ENCODE assay signal across 15 mouse cellular contexts in genomic region chr11:94976199-94976598, GRCm38 (mm10). TPM values are rescaled to one million over a fixed set of nuclear protein-coding genes. Genes with fewer than 3 reads are reported as not detected.
DNase-seq lines count a peak whose midpoint lies in the region; ATAC-seq and TF ChIP-seq lines count a peak whose summit lies in the region.
"Had no signal": no experiment of that assay in that cellular context is flagged by ENCODE, and none has a peak within 500 bp of the region (broad histone marks: within the 10 kb centered on the region; RNA-seq: fewer than 3 reads in every experiment).

Sgca (minus strand) TSS chr11:94976327.

- no peaks in the 10 kb centered on the region for H3K27me3 ChIP-seq in cerebellum, adult 2 months (ENCODE audit: control insufficient read depth, insufficient read depth, low read length)
- H3K27me3 ChIP-seq in heart, embryonic 15.5 days: no peaks in the 10 kb centered on the region
- peaks cover 4% of the 10 kb centered on the region; the same call in 1 of the 2 replicates for H3K27me3 ChIP-seq in forebrain, embryonic 12.5 days

- no peak within 1 kb of the TSS for H3K4me3 ChIP-seq in cerebellum, adult 2 months (replicated peaks; ENCODE audit: insufficient read depth, low read depth, low read length)
- no peak within 1 kb of the TSS for H3K4me3 ChIP-seq in heart, embryonic 15.5 days
- H3K4me3 ChIP-seq in forebrain, embryonic 12.5 days (replicated peaks): no peak within 1 kb of the TSS
- H3K4me3 ChIP-seq: midbrain, embryonic 10.5 days had no signal

- no peak within 1 kb of the TSS for H3K27ac ChIP-seq in cerebellum, adult 2 months (ENCODE audit: insufficient read depth, low read length)
- peak within 1 kb of the TSS; percentile 67 for H3K27ac ChIP-seq in heart, embryonic 15.5 days
- H3K27ac ChIP-seq in forebrain, embryonic 12.5 days: no peak within 1 kb of the TSS
- H3K27ac ChIP-seq: midbrain, embryonic 10.5 days had no signal

- no peaks in the 10 kb centered on the region for H3K9me3 ChIP-seq in heart, embryonic 15.5 days (replicated peaks)
- H3K9me3 ChIP-seq in forebrain, embryonic 12.5 days: no peaks in the 10 kb centered on the region
- H3K9me3 ChIP-seq: midbrain, embryonic 10.5 days had no signal

- no peak for ATAC-seq in heart, embryonic 15.5 days (replicated peaks; ENCODE audit: insufficient number of reproducible peaks, insufficient read depth, low FRiP score, low read depth)
- no peak for ATAC-seq in forebrain, embryonic 12.5 days (ENCODE audit: low FRiP score)
- ATAC-seq: hindbrain, embryonic 16.5 days had no signal

- H3K9ac ChIP-seq in heart, embryonic 15.5 days: 0 out of 2 replicates have a peak within 1 kb of the TSS, but pooled peaks have one; percentile 20
- no peak within 1 kb of the TSS for H3K9ac ChIP-seq in forebrain, embryonic 12.5 days

- H3K4me1 ChIP-seq in cerebellum, adult 2 months (ENCODE audit: control insufficient read depth, insufficient read depth, low read length): peaks cover 52% of the 10 kb centered on the region
- peaks cover 69% of the 10 kb centered on the region for H3K4me1 ChIP-seq in heart, embryonic 15.5 days (replicated peaks)
- H3K4me1 ChIP-seq in forebrain, embryonic 12.5 days: peaks cover 22% of the 10 kb centered on the region

- 20% methylated on average over 5 of the region's 5 CpGs for WGBS in cerebellum, adult 2 months
- 39% methylated on average over 5 of the region's 5 CpGs for WGBS in heart, embryonic 15.5 days
- WGBS in forebrain, embryonic 12.5 days: 78% methylated on average over 5 of the region's 5 CpGs

- H3K4me2 ChIP-seq in heart, embryonic 15.5 days: no peak within 1 kb of the TSS
- no peak within 1 kb of the TSS for H3K4me2 ChIP-seq in forebrain, embryonic 12.5 days

- no peak for TF ChIP-seq POLR2A in cerebellum, adult 2 months (IDR thresholded peaks at IDR 0.05; ENCODE audit: borderline replicate concordance, insufficient read depth, low read length)

- no peak for TF ChIP-seq CTCF in cerebellum, adult 2 months (IDR thresholded peaks at IDR 0.05; ENCODE audit: borderline replicate concordance, insufficient read depth, low read depth, low read length)

- H3K36me3 ChIP-seq in heart, embryonic 15.5 days: no peaks in the 10 kb centered on the region
- no peaks in the 10 kb centered on the region for H3K36me3 ChIP-seq in forebrain, embryonic 12.5 days (replicated peaks)
- H3K36me3 ChIP-seq: midbrain, embryonic 10.5 days had no signal

- DNase-seq in cerebellum, adult 2 months: peak; percentile 31 to 44
- DNase-seq in cerebellum, adult 8-10 months: no peak
- no peak for DNase-seq in urinary bladder, adult 2 months (ENCODE audit: low spot score)
- no peak for DNase-seq in urinary bladder, adult 18-20 months (ENCODE audit: low spot score in 2 of 2)
- no peak for DNase-seq in adrenal gland, postnatal 14 days
- DNase-seq in kidney, postnatal 10 days: no peak
- DNase-seq: cerebellum, adult 9-10 months; lung, postnatal 14 days; right cerebral cortex, postnatal 14 days; thymus, postnatal 36 days had no signal

RNA-seq across cellular contexts. Expression of gene Sgca, which starts in this region (rescaled TPM):
- polyA plus RNA-seq in cerebellum, adult 2 months (2012; rRNA removed): 1.9 and 3.9 TPM in 2 replicates
- 69.2 and 93.5 TPM in 2 replicates for polyA plus RNA-seq in urinary bladder, adult 2 months (2012; rRNA removed)
- 22.1 and 24.7 TPM in 2 replicates for polyA plus RNA-seq in heart, embryonic 15.5 days (2015; fragmentation: Nextera tagmentation; extraction: Ambion mirVana)
- not detected in 2 replicates for polyA plus RNA-seq in forebrain, embryonic 12.5 days (2016; fragmentation: Nextera tagmentation; extraction: Ambion mirVana)
- total RNA-seq in adrenal gland, postnatal 14 days (2021): 0.26 TPM in 1 of 2 replicates, not detected in the other
- polyA plus RNA-seq: liver, adult 2 months had no signal

Comparison
In these comparisons a context has a peak if more than half of its experiments do, and no peak if none do; other contexts are left out.
1. DNase-seq: peak in cerebellum, adult 2 months (2 of 2); none in cerebellum, adult 8-10 months (single experiment), urinary bladder, adult 2 months (single experiment), urinary bladder, adult 18-20 months (0 of 2), adrenal gland, postnatal 14 days (single experiment) and kidney, postnatal 10 days (single experiment).